Mouse (Mus musculus) liver, embryonic 11.5 days (tissue): Measurements from ENCODE around the gene Dlat. TPM values are rescaled to one million over a fixed set of nuclear protein-coding genes. Genes with fewer than 3 reads are reported as not detected.

ENCODE experiments used
- ATAC-seq: fragments of 200-750 bp; cut with Nextera tagmentation; replicated peaks from 2 replicates; pipeline ENCODE4 v1.8.0; 2017; ENCODE audit warnings: moderate number of reproducible peaks, mild to moderate bottlenecking, moderate TSS enrichment, moderate library complexity; ENCODE audit not compliant: low FRiP score
- DNase-seq: peaks from one replicate; pipeline ENCODE4 v3.0.0-alpha.2; 2017; ENCODE audit warnings: low spot score
- H3K27ac ChIP-seq: fragments of 300-500 bp; sonication (generic); 2 replicates; pipeline ENCODE4 v1.5.1; 2014; ENCODE audit warnings: mild to moderate bottlenecking, low read depth, low read length, control low read depth
- H3K27me3 ChIP-seq: fragments of 300-500 bp; sonication (generic); replicated peaks from 2 replicates; pipeline ENCODE4 v1.6.1; 2014; ENCODE audit warnings: low read length, mixed read lengths; ENCODE audit not compliant: control insufficient read depth, insufficient read depth
- H3K36me3 ChIP-seq: fragments of 300-500 bp; sonication (generic); 2 replicates; pipeline ENCODE4 v1.6.1; 2014; ENCODE audit warnings: mild to moderate bottlenecking, low read length, moderate library complexity, mixed read lengths; ENCODE audit not compliant: control insufficient read depth, insufficient read depth
- H3K4me1 ChIP-seq: fragments of 300-500 bp; sonication (generic); replicated peaks from 2 replicates; pipeline ENCODE4 v1.6.1; 2014; ENCODE audit warnings: low read length, mixed read lengths; ENCODE audit not compliant: control insufficient read depth, insufficient read depth
- H3K4me2 ChIP-seq: fragments of 300-500 bp; sonication (generic); 2 replicates; pipeline ENCODE4 v1.6.1; 2014; ENCODE audit warnings: mild to moderate bottlenecking, control low read depth, moderate library complexity
- H3K4me3 ChIP-seq: fragments of 300-500 bp; sonication (generic); 2 replicates; pipeline ENCODE4 v1.5.1; 2014; ENCODE audit warnings: low read depth, low read length, control low read depth
- H3K9ac ChIP-seq: fragments of 300-500 bp; sonication (generic); 2 replicates; pipeline ENCODE4 v1.6.1; 2014; ENCODE audit warnings: low read depth, low read length, control low read depth
- H3K9me3 ChIP-seq: fragments of 300-500 bp; sonication (generic); 2 replicates; pipeline ENCODE4 v1.6.1; 2016; ENCODE audit warnings: low read length, inconsistent platforms, mixed read lengths; ENCODE audit not compliant: control insufficient read depth
- WGBS: fragments of 180-500 bp; shearing (Covaris S2); extraction: QIAGEN DNeasy Blood & Tissue Kit; methylation state at CpG from one replicate; pipeline ENCODE4 v1.1.7; 2014; 5-methylcytosine and 5-hydroxymethylcytosine counted together
- polyA plus RNA-seq: library from polyadenylated mRNA; unstranded; fragments of >200 nt; fragmentation: Nextera tagmentation; extraction: Ambion mirVana; gene quantifications from 2 replicates; pipeline ENCODE4 v1.2.1, GENCODE M21; 2014

Dlat gene
- polyA plus RNA-seq, 1 experiment from 2014 or later, result 77.3 TPM

- H3K27me3 ChIP-seq, result peaks cover 27% of the 10 kb centered on the region
- H3K9me3 ChIP-seq, result no peaks in the 10 kb centered on the region
- DNase-seq (no peak), ATAC-seq (no peak)
- H3K36me3 ChIP-seq, result no peaks in the 10 kb centered on the region
- H3K27ac ChIP-seq, result no peak overlapping the region
- WGBS, result 74% methylated on average over 6 of the region's 6 CpGs
- H3K4me2 ChIP-seq, result no peak overlapping the region
- peaks cover 14% of the 10 kb centered on the region for H3K4me1 ChIP-seq
- no peak overlapping the region for H3K9ac ChIP-seq
- no peak overlapping the region for H3K4me3 ChIP-seq
Measured at GRCm38 (mm10) chr9:50695153-50695552, 35.6 kb upstream of the Dlat start.

GRCm38 (mm10) chr9:50693631-50694030, 34.1 kb upstream of the Dlat start:
- DNase-seq, result peak; percentile 54
- Histone ChIP-seq H3K27ac (no peak overlapping the region), H3K9me3 (no peaks in the 10 kb centered on the region)

GRCm38 (mm10) chr9:50692626-50693580, 33.3 kb upstream of the Dlat start:
- WGBS, result 24% methylated on average over 13 of the region's 13 CpGs
- no peak overlapping the region for H3K9ac ChIP-seq
- H3K4me2 ChIP-seq, result peak overlapping the region; percentile 41
- H3K27ac ChIP-seq, result no peak overlapping the region
- ATAC-seq (peak; percentile 34; the same call in 1 of the 2 replicates), DNase-seq (no peak)
- H3K9me3 ChIP-seq, result no peaks in the 10 kb centered on the region
- no peak overlapping the region; the same call in 1 of the 2 replicates for H3K4me3 ChIP-seq
- peaks cover 6% of the 10 kb centered on the region for H3K27me3 ChIP-seq
- H3K36me3 ChIP-seq, result no peaks in the 10 kb centered on the region
- 0 out of 2 replicates have a peak, but pooled peaks cover 5% of the 10 kb centered on the region for H3K4me1 ChIP-seq

More at GRCm38 (mm10) chr9:50693631-50694030, 34.1 kb upstream of the Dlat start:
- ATAC-seq, result 0 out of 2 replicates have a peak, but pooled peaks have one; percentile 34
- no peaks in the 10 kb centered on the region for H3K36me3 ChIP-seq
- H3K4me1 ChIP-seq, result peaks cover 8% of the 10 kb centered on the region; the same call in 1 of the 2 replicates
- H3K9ac ChIP-seq, result no peak overlapping the region
- H3K4me2 ChIP-seq, result peak overlapping the region; percentile 41
- H3K4me3 ChIP-seq, result no peak overlapping the region
- H3K27me3 ChIP-seq, result peaks cover 12% of the 10 kb centered on the region
- WGBS, result 17% methylated on average over 10 of the region's 10 CpGs

- H3K4me2 ChIP-seq, result no peak overlapping the region
- H3K4me1 ChIP-seq, result no peaks in the 10 kb centered on the region
- DNase-seq (no peak), ATAC-seq (no peak)
- H3K9me3 ChIP-seq, result no peaks in the 10 kb centered on the region
- H3K27ac ChIP-seq, result no peak overlapping the region
- H3K27me3 ChIP-seq, result no peaks in the 10 kb centered on the region
- H3K9ac ChIP-seq, result no peak overlapping the region
- WGBS, result 63% methylated on average over 6 of the region's 6 CpGs
- H3K4me3 ChIP-seq, result no peak overlapping the region
- no peaks in the 10 kb centered on the region for H3K36me3 ChIP-seq
Measured at GRCm38 (mm10) chr9:50686866-50687652, 27.5 kb upstream of the Dlat start.

- Histone ChIP-seq H3K36me3 (no peaks in the 10 kb centered on the region; the same call in 1 of the 2 replicates), H3K4me3 (no peak overlapping the region), H3K4me1 (no peaks in the 10 kb centered on the region), H3K27me3 (no peaks in the 10 kb centered on the region), H3K27ac (no peak overlapping the region), H3K4me2 (no peak overlapping the region), H3K9me3 (no peaks in the 10 kb centered on the region), H3K9ac (no peak overlapping the region)
- WGBS, result 57% methylated on average over 7 of the region's 7 CpGs
- ATAC-seq, result no peak
- no peak for DNase-seq
Measured at GRCm38 (mm10) chr9:50681727-50682126, 22.1 kb upstream of the Dlat start.

GRCm38 (mm10) chr9:50679406-50679805, 19.8 kb upstream of the Dlat start:
- Histone ChIP-seq H3K4me3 (no peak overlapping the region), H3K4me1 (no peaks in the 10 kb centered on the region), H3K27me3 (no peaks in the 10 kb centered on the region), H3K4me2 (no peak overlapping the region), H3K9me3 (no peaks in the 10 kb centered on the region), H3K27ac (no peak overlapping the region), H3K36me3 (no peaks in the 10 kb centered on the region; the same call in 1 of the 2 replicates), H3K9ac (no peak overlapping the region)
- DNase-seq (no peak), ATAC-seq (no peak)
- 90% methylated on average over 1 of the region's 1 CpGs for WGBS

- Histone ChIP-seq H3K4me1 (no peaks in the 10 kb centered on the region), H3K9me3 (no peaks in the 10 kb centered on the region), H3K4me3 (no peak overlapping the region), H3K9ac (no peak overlapping the region), H3K27ac (no peak overlapping the region), H3K36me3 (no peaks in the 10 kb centered on the region), H3K27me3 (no peaks in the 10 kb centered on the region), H3K4me2 (no peak overlapping the region)
- ATAC-seq (no peak), DNase-seq (peak; percentile 20)
- WGBS, result 15% methylated on average over 1 of the region's 1 CpGs
Measured at GRCm38 (mm10) chr9:50674771-50675170, 15.2 kb upstream of the Dlat start.

GRCm38 (mm10) chr9:50670690-50671089, 11.1 kb upstream of the Dlat start:
- H3K4me2 ChIP-seq, result no peak overlapping the region
- peaks cover 3% of the 10 kb centered on the region for H3K4me1 ChIP-seq
- no peak overlapping the region for H3K9ac ChIP-seq
- peak; percentile 78; the same call in 1 of the 2 replicates for ATAC-seq
- H3K36me3 ChIP-seq, result no peaks in the 10 kb centered on the region
- H3K9me3 ChIP-seq, result no peaks in the 10 kb centered on the region
- no peak overlapping the region for H3K27ac ChIP-seq
- no peak overlapping the region for H3K4me3 ChIP-seq
- no peak for DNase-seq
- no peaks in the 10 kb centered on the region for H3K27me3 ChIP-seq
- WGBS, result 28% methylated on average over 5 of the region's 5 CpGs
